Mouse (Mus musculus) brain, embryonic 14.5 days (tissue): ENCODE data around the gene Zfp799. TPM values are rescaled to one million over a fixed set of nuclear protein-coding genes. Genes with fewer than 3 reads are reported as not detected.

Experiments used
- DNase-seq: peaks from one replicate; pipeline ENCODE4 v3.0.0-alpha.2; 2011; ENCODE audit warnings: low read depth
- CTCF ChIP-seq: fragments of 200-500 bp; IDR thresholded peaks from 2 replicates; pipeline ENCODE4 v1.5.1; 2012; ENCODE audit warnings: inconsistent platforms, mild to moderate bottlenecking, moderate library complexity, borderline replicate concordance; ENCODE audit not compliant: insufficient read depth, insufficient read length; ENCODE audit errors: extremely low read depth
- POLR2A ChIP-seq: fragments of 200-500 bp; IDR thresholded peaks from 2 replicates; pipeline ENCODE4 v1.6.1; 2012; ENCODE audit warnings: mild to moderate bottlenecking, inconsistent platforms, borderline replicate concordance; ENCODE audit not compliant: poor library complexity, insufficient read depth, insufficient read length, severe bottlenecking; ENCODE audit errors: extremely low read depth
- polyA plus RNA-seq: library from polyadenylated mRNA; depleted of rRNA; stranded (reverse); fragments of >200 nt; gene quantifications from 2 replicates; pipeline ENCODE4 v1.2.3, GENCODE M21; 2012; rRNA removed

Zfp799 gene
- polyA plus RNA-seq, 1 experiment, result 19.9 TPM

GRCm38 (mm10) chr17:32771213-32771612, 58.8 kb downstream of the Zfp799 start:
- no peak for DNase-seq
- TF ChIP-seq CTCF (no peak; the same call in 1 of the 2 replicates), POLR2A (no peak)

DNA sequence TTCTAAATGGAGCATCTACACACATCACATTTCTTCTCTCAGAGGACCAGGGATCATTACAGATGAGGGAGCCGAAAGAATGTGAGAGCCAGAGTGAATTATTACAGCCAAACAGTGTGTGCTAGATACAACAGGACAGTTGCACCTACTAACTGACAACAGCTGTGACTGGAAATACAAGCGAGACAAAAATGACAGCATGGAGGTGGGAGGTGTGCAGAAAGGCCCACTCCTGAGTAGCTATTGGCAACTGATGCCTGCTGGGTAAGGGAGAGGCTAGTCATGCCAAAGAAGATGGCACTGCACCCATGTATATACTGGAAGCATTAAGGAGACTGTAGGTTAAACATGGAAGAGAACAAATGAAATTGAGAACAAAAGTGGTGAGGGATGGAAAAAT, 63.6 kb downstream of the Zfp799 start:
- no peak for TF ChIP-seq CTCF
- TF ChIP-seq POLR2A, result no peak
- DNase-seq, result no peak

Other genes with a start within 250 kb of the Zfp799 start
- gene Cyp4f37, start 209.0 kb downstream of the Zfp799 start, polyA plus RNA-seq, result not detected in 2 replicates
- gene Cyp4f40, start 171.4 kb downstream of the Zfp799 start, polyA plus RNA-seq, result 0.14 TPM in 1 of 2 replicates, not detected in the other
- 2.4 and 3.1 TPM in 2 replicates for gene Cyp4f15, start 144.6 kb downstream of the Zfp799 start, polyA plus RNA-seq
- gene Zfp871, start 42.0 kb downstream of the Zfp799 start, polyA plus RNA-seq, result 31.3 and 34.6 TPM in 2 replicates
- 21.9 and 40.7 TPM in 2 replicates for gene Zfp811, start 20.3 kb downstream of the Zfp799 start, polyA plus RNA-seq
- 4.6 and 5.2 TPM in 2 replicates for gene Zfp870, start 61.4 kb upstream of the Zfp799 start, polyA plus RNA-seq
- 0.04 and 0.15 TPM in 2 replicates for gene Cyp4f14, start 87.1 kb upstream of the Zfp799 start, polyA plus RNA-seq
- gene Cyp4f13, start 117.1 kb upstream of the Zfp799 start, polyA plus RNA-seq, result 12.3 and 13.0 TPM in 2 replicates
- 4.5 and 4.6 TPM in 2 replicates for gene Zfp472, start 135.6 kb upstream of the Zfp799 start, polyA plus RNA-seq
- 12.6 and 14.6 TPM in 2 replicates for gene Zfp952, start 162.9 kb upstream of the Zfp799 start, polyA plus RNA-seq
- gene Zfp763, start 203.1 kb upstream of the Zfp799 start, polyA plus RNA-seq, result 11.5 and 16.0 TPM in 2 replicates
- gene 4921501E09Rik, start 237.8 kb upstream of the Zfp799 start, polyA plus RNA-seq, result not detected in 2 replicates